Mouse (Mus musculus) thymus, adult 2 months (tissue): ENCODE measurements around the gene Comp. TPM values are rescaled to one million over a fixed set of nuclear protein-coding genes. Genes with fewer than 3 reads are reported as not detected.

Source experiments
- DNase-seq: peaks from one replicate; pipeline ENCODE4 v3.0.0; 2021
- H3K27ac ChIP-seq: fragments of 200-500 bp; 2 replicates; pipeline ENCODE4 v1.5.1; 2012; ENCODE audit warnings: low read length, control low read depth; ENCODE audit not compliant: control insufficient read depth, insufficient read depth
- H3K27me3 ChIP-seq: fragments of 200-500 bp; 2 replicates; pipeline ENCODE4 v1.6.1; 2012; ENCODE audit warnings: mild to moderate bottlenecking, low read length, moderate library complexity, mixed read lengths; ENCODE audit not compliant: control insufficient read depth, insufficient read depth
- H3K36me3 ChIP-seq: fragments of 200-500 bp; 2 replicates; pipeline ENCODE4 v1.6.1; 2012; ENCODE audit warnings: mild to moderate bottlenecking, low read length, moderate library complexity; ENCODE audit not compliant: control insufficient read depth, insufficient read depth
- H3K4me1 ChIP-seq: fragments of 200-500 bp; replicated peaks from 2 replicates; pipeline ENCODE4 v1.6.1; 2012; ENCODE audit warnings: low read length; ENCODE audit not compliant: control insufficient read depth, insufficient read depth
- H3K4me3 ChIP-seq: fragments of 200-500 bp; 2 replicates; pipeline ENCODE4 v1.5.1; 2012; ENCODE audit warnings: mild to moderate bottlenecking, low read length, control low read depth, moderate library complexity; ENCODE audit not compliant: control insufficient read depth, insufficient read depth
- CTCF ChIP-seq: fragments of 200-500 bp; IDR thresholded peaks from 2 replicates; pipeline ENCODE4 v1.5.1; 2012; ENCODE audit warnings: mild to moderate bottlenecking, control low read depth, low read length, moderate library complexity, borderline replicate concordance; ENCODE audit not compliant: control insufficient read depth, poor library complexity, insufficient read depth; ENCODE audit errors: extremely low read depth
- POLR2A ChIP-seq: fragments of 200-500 bp; IDR thresholded peaks from 2 replicates; pipeline ENCODE4 v1.6.1; 2012; ENCODE audit warnings: mild to moderate bottlenecking, low read length, control low read depth, moderate library complexity; ENCODE audit not compliant: control insufficient read depth, poor library complexity, insufficient read depth; ENCODE audit errors: extremely low read depth
- WGBS: fragments of 180-500 bp; shearing (Covaris S2); methylation state at CpG from one replicate; pipeline ENCODE4 v1.1.7; 2018; 5-methylcytosine and 5-hydroxymethylcytosine counted together
- polyA plus RNA-seq: library from polyadenylated mRNA; depleted of rRNA; stranded (reverse); fragments of >200 nt; gene quantifications from 2 replicates; pipeline ENCODE4 v1.2.3, GENCODE M21; 2012

The Comp gene
- polyA plus RNA-seq, 1 experiment: 4.7 TPM

- DNase-seq: no peak
- no peak overlapping the region for H3K27ac ChIP-seq
- TF ChIP-seq POLR2A (no peak), CTCF (no peak)
- H3K4me1 ChIP-seq: no peaks in the 10 kb centered on the region
- no peaks in the 10 kb centered on the region for H3K27me3 ChIP-seq
- no peak overlapping the region for H3K4me3 ChIP-seq
- H3K36me3 ChIP-seq: peaks cover 57% of the 10 kb centered on the region
- 98% methylated on average over 19 of the region's 19 CpGs for WGBS
Observed at GRCm38 (mm10) chr8:70331526-70331925, 41.8 kb upstream of the Comp start.

GRCm38 (mm10) chr8:70332070-70332877 is 41.1 kb upstream of the Comp start:
- Histone ChIP-seq H3K27me3 (no peaks in the 10 kb centered on the region), H3K4me1 (no peaks in the 10 kb centered on the region), H3K27ac (no peak overlapping the region), H3K4me3 (no peak overlapping the region), H3K36me3 (peaks cover 64% of the 10 kb centered on the region)
- no peak for DNase-seq
- TF ChIP-seq POLR2A (no peak), CTCF (no peak)
- 96% methylated on average over 41 of the region's 41 CpGs for WGBS

- WGBS: 96% methylated on average over 6 of the region's 6 CpGs
- Histone ChIP-seq H3K27me3 (no peaks in the 10 kb centered on the region), H3K27ac (no peak overlapping the region), H3K36me3 (peaks cover 70% of the 10 kb centered on the region), H3K4me3 (no peak overlapping the region), H3K4me1 (no peaks in the 10 kb centered on the region)
- no peak for TF ChIP-seq CTCF
- TF ChIP-seq POLR2A: no peak
- no peak for DNase-seq
Observed at GRCm38 (mm10) chr8:70332878-70333202, 40.5 kb upstream of the Comp start.

GRCm38 (mm10) chr8:70338931-70339330 is 34.4 kb upstream of the Comp start:
- Histone ChIP-seq H3K4me1 (no peaks in the 10 kb centered on the region), H3K27ac (no peak overlapping the region), H3K4me3 (no peak overlapping the region), H3K36me3 (peaks cover 98% of the 10 kb centered on the region), H3K27me3 (no peaks in the 10 kb centered on the region)
- DNase-seq: no peak
- TF ChIP-seq POLR2A (no peak), CTCF (no peak)
- WGBS: 77% methylated on average over 7 of the region's 7 CpGs

DNA sequence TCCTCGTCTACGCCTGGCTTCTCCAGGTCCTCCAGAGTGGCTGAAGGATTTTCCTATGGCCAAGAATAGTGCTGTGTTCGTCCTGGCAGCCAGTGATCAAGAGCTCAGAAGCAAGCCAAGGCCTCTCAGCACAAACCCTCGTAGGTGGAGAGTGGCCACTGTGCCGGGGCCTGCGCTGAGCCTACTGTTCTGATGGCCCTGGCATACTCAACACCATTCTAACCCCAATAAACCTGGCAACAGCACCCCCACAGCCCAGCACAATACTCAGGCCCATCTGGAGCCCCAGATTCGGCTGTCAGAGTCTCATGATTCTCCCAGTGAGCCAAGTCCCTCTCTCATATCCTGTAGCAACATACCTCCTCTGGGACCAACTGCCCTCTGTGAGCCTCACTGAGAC is 32.7 kb upstream of the Comp start:
- Histone ChIP-seq H3K27ac (no peak overlapping the region), H3K4me3 (no peak overlapping the region), H3K27me3 (no peaks in the 10 kb centered on the region), H3K36me3 (peaks cover 83% of the 10 kb centered on the region), H3K4me1 (no peaks in the 10 kb centered on the region)
- no peak for DNase-seq
- WGBS: 95% methylated on average over 7 of the region's 7 CpGs
- TF ChIP-seq CTCF (no peak), POLR2A (no peak)

GRCm38 (mm10) chr8:70342007-70342406 is 31.4 kb upstream of the Comp start:
- Histone ChIP-seq H3K4me3 (no peak overlapping the region), H3K4me1 (peaks cover 5% of the 10 kb centered on the region; the same call in 1 of the 2 replicates), H3K27me3 (no peaks in the 10 kb centered on the region), H3K36me3 (peaks cover 70% of the 10 kb centered on the region), H3K27ac (no peak overlapping the region)
- WGBS: 68% methylated on average over 14 of the region's 14 CpGs
- DNase-seq: no peak
- no peak for TF ChIP-seq CTCF
- TF ChIP-seq POLR2A: no peak

DNA sequence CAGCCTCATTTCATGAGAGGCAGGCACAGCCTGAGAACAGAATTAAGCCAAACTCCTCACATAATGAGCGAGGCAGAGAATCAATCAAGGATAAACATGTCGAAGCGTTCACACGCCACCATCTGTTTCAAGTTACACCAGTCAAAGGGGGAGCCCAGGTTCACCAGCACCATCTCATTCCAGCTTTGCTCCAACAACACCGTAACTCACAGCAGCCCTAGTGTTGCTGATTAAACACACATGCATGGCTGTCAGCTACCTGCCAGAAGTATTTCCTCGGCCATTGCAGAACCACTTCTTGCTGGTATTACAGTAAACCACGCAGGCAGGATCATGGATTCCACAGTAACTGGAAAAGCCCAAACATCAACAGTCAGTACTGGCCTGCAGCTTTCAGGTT is 30.3 kb upstream of the Comp start:
- Histone ChIP-seq H3K4me3 (no peak overlapping the region), H3K27me3 (no peaks in the 10 kb centered on the region), H3K27ac (no peak overlapping the region), H3K4me1 (peaks cover 5% of the 10 kb centered on the region; the same call in 1 of the 2 replicates), H3K36me3 (peaks cover 59% of the 10 kb centered on the region)
- no peak for DNase-seq
- WGBS: 97% methylated on average over 7 of the region's 7 CpGs
- no peak for TF ChIP-seq POLR2A
- no peak for TF ChIP-seq CTCF
